Mouse (Mus musculus): ENCODE measurements around the gene AI467606. TPM values are rescaled to one million over a fixed set of nuclear protein-coding genes. Genes with fewer than 3 reads are reported as not detected.
A peak's percentile ranks its signal among the peaks of the same experiment; 100 is the strongest.

Gene AI467606
- polyA plus RNA-seq, 1 experiment = 93.9 TPM

- Histone ChIP-seq H3K27me3 (replicated peaks) (no peaks in the 10 kb centered on the region), H3K4me1 (peaks cover 53% of the 10 kb centered on the region), H3K9me3 (no peaks in the 10 kb centered on the region), H3K4me3 (replicated peaks) (no peak overlapping the region), H3K36me3 (replicated peaks; ENCODE audit: low read length) (no peaks in the 10 kb centered on the region)
- TF ChIP-seq GATA1 (IDR thresholded peaks at IDR 0.05; ENCODE audit: borderline replicate concordance, low read length) (no peak), FLI1 (IDR thresholded peaks at IDR 0.05; ENCODE audit: low read length) (no peak)
Measured at GRCm38 (mm10) chr7:127117948-127118347, 26.8 kb downstream of the AI467606 start.

DNA sequence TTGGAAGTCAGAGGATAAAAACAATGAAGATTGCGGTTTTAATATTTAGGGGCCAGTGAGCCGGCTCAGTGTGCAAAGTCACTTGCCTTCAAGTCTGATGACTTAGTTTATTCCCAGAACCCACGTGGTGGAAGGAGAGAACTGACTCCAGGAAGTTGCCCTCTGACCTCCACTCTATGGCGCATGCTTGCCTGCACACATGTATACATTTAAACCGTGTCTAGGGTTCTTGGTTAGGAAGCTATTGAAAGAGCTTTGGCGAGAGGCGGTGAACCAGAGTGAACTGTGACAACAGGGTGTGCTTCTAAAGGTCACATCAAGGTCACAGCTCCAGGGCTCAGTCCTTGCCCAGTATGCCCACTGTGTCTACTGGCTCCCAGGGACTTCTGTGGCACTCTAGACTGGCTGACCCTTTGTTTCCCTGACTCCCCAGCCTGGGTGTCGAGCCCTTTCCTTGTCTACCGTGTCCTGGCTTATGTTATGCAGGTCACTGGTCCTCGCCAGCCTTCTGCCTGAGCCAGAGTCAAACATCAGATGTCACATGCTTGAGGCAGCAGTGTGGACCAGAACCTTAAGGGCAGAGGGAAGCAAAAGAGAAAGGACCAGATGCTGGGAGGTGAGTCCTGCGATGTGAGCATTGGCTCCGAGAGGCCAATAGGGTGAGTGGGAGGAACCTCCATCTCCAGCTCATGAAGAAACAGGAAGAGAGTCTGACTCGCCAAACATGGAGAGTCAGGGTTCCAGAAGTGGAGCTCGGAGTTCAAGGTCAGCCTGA, 27.7 kb downstream of the AI467606 start:
- peaks cover 48% of the 10 kb centered on the region for H3K4me1 ChIP-seq
- no peaks in the 10 kb centered on the region for H3K36me3 ChIP-seq (replicated peaks; ENCODE audit: low read length)
- no peak for TF ChIP-seq FLI1 (IDR thresholded peaks at IDR 0.05; ENCODE audit: low read length)
- no peak for TF ChIP-seq GATA1 (IDR thresholded peaks at IDR 0.05; ENCODE audit: borderline replicate concordance, low read length)

GRCm38 (mm10) chr7:127121061-127121910, 30.1 kb downstream of the AI467606 start:
- Histone ChIP-seq H3K4me1 (peaks cover 37% of the 10 kb centered on the region), H3K36me3 (replicated peaks; ENCODE audit: low read length) (peaks cover 4% of the 10 kb centered on the region), H3K9me3 (peaks cover 16% of the 10 kb centered on the region), H3K27me3 (replicated peaks) (no peaks in the 10 kb centered on the region), H3K4me3 (replicated peaks) (no peak overlapping the region)
- TF ChIP-seq FLI1 (IDR thresholded peaks at IDR 0.05; ENCODE audit: low read length) = no peak
- no peak for TF ChIP-seq GATA1 (IDR thresholded peaks at IDR 0.05; ENCODE audit: borderline replicate concordance, low read length)

More for the DNA sequence above, 27.7 kb downstream of the AI467606 start:
- peaks cover 7% of the 10 kb centered on the region; the same call in 1 of the 2 replicates for H3K9me3 ChIP-seq
- no peak overlapping the region for H3K4me3 ChIP-seq (replicated peaks)
- H3K27me3 ChIP-seq (replicated peaks) = no peaks in the 10 kb centered on the region

- Histone ChIP-seq H3K9me3 (peaks cover 16% of the 10 kb centered on the region), H3K4me3 (replicated peaks) (no peak within 1 kb of the TSS), H3K36me3 (replicated peaks; ENCODE audit: low read length) (peaks cover 7% of the 10 kb centered on the region), H3K4me1 (peaks cover 40% of the 10 kb centered on the region), H3K27me3 (replicated peaks) (no peaks in the 10 kb centered on the region)
- no peak for TF ChIP-seq GATA1 (IDR thresholded peaks at IDR 0.05; ENCODE audit: borderline replicate concordance, low read length)
- TF ChIP-seq FLI1 (IDR thresholded peaks at IDR 0.05; ENCODE audit: low read length) = no peak
Measured at GRCm38 (mm10) chr7:127121911-127122270, 30.7 kb downstream of the AI467606 start, which contains the start of gene Qprt. Qprt (minus strand) TSS chr7:127122226.

DNA sequence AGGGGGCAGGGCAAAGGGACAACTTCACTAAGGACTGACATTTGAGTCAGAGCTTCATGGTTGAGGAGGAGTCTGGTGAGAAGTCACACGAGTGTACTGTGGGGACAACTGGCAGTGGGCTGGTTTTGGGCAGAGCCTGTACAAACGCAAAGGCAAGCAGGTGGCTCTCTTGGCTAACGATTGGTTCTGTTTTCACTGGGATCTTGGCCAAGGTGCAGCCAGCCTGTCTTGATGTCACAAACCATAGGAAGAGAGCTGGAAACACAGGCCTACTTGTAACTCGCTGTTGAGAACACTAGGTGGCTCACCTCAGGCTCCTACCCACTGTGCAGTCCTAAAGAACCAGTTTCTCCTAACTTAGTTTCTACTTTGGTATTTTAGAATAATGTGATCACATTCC, 38.5 kb downstream of the AI467606 start:
- TF ChIP-seq GATA1 (IDR thresholded peaks at IDR 0.05; ENCODE audit: borderline replicate concordance, low read length) (no peak), FLI1 (IDR thresholded peaks at IDR 0.05; ENCODE audit: low read length) (no peak)
- Histone ChIP-seq H3K4me3 (replicated peaks) (no peak overlapping the region), H3K27me3 (replicated peaks) (no peaks in the 10 kb centered on the region), H3K9me3 (peaks cover 2% of the 10 kb centered on the region), H3K4me1 (peaks cover 33% of the 10 kb centered on the region), H3K36me3 (replicated peaks; ENCODE audit: low read length) (peaks cover 22% of the 10 kb centered on the region)

GRCm38 (mm10) chr7:127133125-127133524, 42.0 kb downstream of the AI467606 start:
- Histone ChIP-seq H3K4me1 (peaks cover 64% of the 10 kb centered on the region), H3K36me3 (replicated peaks; ENCODE audit: low read length) (peaks cover 41% of the 10 kb centered on the region), H3K9me3 (no peaks in the 10 kb centered on the region), H3K4me3 (replicated peaks) (no peak overlapping the region), H3K27me3 (replicated peaks) (no peaks in the 10 kb centered on the region)
- TF ChIP-seq GATA1 (IDR thresholded peaks at IDR 0.05; ENCODE audit: borderline replicate concordance, low read length) (no peak), FLI1 (IDR thresholded peaks at IDR 0.05; ENCODE audit: low read length) (no peak)

DNA sequence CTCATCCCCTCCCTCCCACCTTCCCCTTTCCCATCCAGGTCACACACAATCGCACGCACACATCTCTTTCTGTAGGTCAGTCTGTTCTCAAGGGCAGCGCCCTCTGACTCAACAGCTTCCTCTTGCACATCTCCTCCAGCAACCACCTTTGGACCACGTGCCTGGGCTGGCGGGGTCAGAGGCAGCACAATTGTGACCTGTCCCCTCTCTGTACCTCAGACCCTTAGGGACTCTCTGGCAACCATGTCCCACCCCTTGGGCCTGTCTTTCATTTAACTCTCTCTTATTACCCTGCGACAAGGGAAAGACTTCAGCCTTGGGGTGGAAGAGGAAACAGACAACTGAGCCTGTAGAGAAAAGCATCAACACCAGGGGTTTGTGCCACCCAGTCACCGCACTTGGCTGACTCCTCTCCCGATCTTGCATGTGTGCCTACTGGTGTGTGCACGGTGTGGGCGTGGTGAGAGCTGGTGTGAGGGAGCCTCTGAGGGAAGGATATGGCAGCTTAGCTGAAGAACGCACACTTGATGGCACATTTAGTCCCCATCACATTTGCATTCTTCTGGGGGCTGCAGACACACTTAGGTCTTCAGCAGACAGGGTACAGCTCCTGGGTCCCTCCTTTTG, 43.8 kb downstream of the AI467606 start:
- Histone ChIP-seq H3K9me3 (no peaks in the 10 kb centered on the region), H3K36me3 (replicated peaks; ENCODE audit: low read length) (peaks cover 41% of the 10 kb centered on the region), H3K4me1 (peaks cover 61% of the 10 kb centered on the region), H3K27me3 (replicated peaks) (no peaks in the 10 kb centered on the region), H3K4me3 (replicated peaks) (peak overlapping the region; percentile 77)
- TF ChIP-seq FLI1 (IDR thresholded peaks at IDR 0.05; ENCODE audit: low read length) (no peak), GATA1 (IDR thresholded peaks at IDR 0.05; ENCODE audit: borderline replicate concordance, low read length) (no peak)

DNA sequence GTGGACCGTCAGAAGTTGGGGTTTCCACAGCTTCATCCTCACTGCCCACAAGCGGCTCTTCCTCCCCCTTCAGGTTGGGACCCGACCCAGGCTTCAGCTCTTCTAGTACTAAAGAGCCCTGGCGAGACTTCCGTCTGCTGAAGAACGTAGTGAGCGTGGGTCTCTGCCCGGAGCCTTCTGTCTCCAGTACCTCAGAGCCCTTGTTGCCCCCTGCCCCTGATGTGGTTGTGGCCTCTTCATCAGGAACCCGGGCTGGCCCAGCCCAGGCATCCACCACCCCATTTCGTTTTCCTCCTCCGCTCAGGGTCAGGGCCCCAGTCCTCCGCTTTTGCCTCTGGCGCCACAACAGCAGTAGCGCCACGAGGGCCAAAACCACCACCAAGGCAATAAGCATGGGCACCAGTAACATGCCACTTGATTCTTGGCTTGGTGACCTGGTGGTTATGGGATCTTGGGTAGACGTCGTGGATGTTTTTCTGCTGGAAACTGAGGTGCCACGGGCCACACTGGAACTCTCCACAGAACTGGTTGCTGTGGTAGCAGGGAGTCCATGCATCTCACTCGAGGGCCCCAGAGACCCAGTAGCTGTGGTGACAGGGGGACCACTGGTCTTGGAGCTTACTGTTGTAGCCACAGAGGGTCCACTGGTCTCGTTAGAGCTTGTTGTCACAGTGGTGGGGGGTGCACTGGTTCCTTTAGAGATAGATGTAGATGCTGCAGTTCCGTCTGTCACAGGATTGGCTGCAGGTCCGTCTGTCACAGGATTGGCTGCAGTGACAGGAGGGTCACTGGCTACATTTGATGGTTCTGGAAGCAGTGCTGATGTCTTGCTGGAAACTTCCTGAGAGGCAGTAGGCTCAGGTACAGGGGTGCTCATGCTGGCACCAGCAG, 45.3 kb downstream of the AI467606 start:
- Histone ChIP-seq H3K4me3 (replicated peaks) (peak overlapping the region; percentile 91), H3K27me3 (replicated peaks) (no peaks in the 10 kb centered on the region), H3K9me3 (no peaks in the 10 kb centered on the region), H3K4me1 (peaks cover 70% of the 10 kb centered on the region), H3K36me3 (replicated peaks; ENCODE audit: low read length) (peaks cover 41% of the 10 kb centered on the region)
- no peak for TF ChIP-seq FLI1 (IDR thresholded peaks at IDR 0.05; ENCODE audit: low read length)
- TF ChIP-seq GATA1 (IDR thresholded peaks at IDR 0.05; ENCODE audit: borderline replicate concordance, low read length) = no peak

Data from megakaryocyte, embryonic 14.5 days (primary cell).